Mouse (Mus musculus) mouse trophoblast stem cell (cell line): ENCODE data around the gene Gas2.

Experiments used
- in situ Hi-C, 2 experiments: fragments of 300-500 bp; cut with MseI, MboI; formaldehyde crosslinking; loops; 2 replicates in 1 of 2; 3 replicates in 1 of 2; pipeline ENCODE4 v1.15.1; 2025

The Gas2 gene

DNA sequence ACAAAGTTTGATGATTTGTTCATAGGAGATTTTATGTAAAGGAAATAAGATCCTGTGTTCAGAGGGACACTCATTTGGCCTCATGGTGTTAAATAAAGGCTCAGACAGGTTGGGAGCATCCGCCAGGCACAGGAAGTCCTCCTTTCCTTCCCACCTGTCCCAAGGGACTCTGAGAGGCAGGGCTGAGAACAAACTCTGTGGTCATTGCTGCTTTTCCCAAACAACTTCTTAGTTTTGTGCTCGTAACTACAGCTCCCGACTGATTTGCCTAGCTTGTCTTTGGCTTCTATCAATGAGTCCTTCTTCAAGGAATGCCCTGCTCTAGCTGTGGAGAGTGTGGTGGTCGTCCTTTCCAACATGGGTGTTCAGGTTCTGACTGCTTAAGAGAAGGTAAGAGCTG is 18.3 kb downstream of the Gas2 start:
- in situ Hi-C loops: no loop called here

DNA sequence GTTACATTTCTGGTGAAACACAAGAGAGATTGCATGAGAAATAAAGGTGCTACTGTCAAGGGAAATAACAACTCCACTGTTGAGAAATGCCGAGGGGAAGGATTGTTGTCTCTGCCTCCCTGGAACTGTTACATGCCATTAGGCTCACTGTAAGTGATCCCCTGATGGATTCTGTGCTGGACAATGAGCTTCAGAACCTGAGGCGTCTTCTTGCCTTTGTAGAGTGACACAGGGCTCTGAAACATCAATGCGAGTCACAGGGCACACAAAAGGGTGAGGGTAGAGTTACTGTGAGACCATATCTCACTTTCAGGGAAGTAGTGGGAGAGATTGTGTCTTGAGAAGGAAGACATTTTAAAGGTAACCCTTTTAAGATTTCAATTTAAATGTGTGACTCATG is 23.5 kb downstream of the Gas2 start:
- in situ Hi-C loops: no loop called here

DNA sequence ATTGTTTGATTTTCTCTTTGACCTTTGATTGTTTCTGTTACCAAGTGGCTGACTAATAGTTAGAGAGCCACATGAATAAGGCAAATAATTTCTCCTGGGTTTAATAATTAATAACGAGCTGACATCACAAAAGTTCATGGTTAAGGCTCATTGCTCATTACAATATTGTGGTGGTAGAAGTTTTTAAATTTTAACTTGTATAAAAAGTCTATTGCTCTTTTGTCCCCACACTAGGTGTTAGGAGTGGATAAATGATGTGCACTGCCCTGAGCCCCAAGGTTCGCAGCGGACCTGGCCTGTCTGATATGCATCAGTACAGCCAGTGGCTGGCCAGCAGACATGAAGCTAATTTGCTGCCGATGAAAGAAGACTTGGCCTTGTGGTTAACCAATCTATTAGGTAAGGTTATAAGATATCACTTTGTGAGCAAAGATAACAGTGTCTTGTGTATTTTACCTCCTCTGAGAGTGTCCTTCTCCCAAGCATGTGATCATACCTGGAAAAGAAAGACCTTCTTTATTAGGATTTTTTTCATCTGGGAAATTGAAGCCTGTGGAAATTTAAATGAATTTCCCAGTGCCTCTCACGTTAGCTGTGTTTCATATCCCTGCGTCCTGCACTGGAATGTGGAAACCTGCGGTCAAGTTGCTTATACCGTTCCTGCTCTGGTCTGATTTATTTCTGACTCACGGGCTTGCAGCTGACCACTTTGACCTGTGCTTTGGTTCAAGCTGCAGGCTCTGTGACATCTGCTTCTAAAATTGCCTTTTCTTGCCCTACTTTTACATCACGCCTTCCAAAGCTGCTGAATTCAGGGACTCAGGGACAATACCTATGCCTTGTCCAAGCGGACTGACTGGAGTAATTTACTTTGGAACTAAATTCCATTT is 26.1 kb downstream of the Gas2 start:
- in situ Hi-C loops: no loop called here

DNA sequence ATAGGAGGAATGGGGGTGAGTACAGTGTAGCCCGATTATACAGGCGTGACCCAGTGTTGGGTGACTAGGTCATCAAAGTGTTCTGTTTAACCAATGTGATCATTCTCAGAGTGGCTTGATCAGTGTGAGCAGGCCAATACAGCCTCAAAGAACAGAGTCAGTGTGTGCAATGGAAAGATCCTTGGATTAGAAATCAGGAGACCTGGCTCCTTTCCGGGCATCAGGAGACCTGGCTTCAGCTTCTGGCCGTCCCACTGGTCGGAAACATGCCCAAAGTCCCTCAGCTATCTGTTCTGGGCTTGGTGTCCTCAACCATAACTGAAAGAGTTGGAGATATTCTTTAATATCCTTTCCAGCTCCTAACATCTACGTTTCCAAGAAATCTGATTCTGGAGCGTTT is 27.8 kb downstream of the Gas2 start:
- in situ Hi-C loops: no loop called here

GRCm38 (mm10) chr7:51892224-51892965 is 30.6 kb downstream of the Gas2 start:
- in situ Hi-C loops: no loop called here

DNA sequence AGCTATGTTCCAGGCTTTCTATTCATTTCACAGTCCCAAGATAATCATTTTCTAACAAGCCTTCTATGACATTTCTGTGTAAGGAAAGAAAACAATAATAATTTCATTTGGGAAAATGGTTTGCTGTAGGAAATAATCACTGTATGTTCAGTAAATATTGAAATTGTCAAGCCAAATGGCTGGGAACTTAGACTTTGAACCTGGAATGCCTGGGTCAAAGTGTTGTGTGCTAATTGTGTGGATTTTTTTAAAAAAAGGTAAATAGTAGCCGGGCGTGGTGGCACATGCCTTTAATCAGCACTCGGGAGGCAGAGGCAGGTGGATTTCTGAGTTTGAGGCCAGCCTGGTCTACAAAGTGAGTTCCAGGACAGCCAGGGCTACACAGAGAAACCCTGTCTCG is 31.2 kb downstream of the Gas2 start:
- in situ Hi-C loops: no loop called here

DNA sequence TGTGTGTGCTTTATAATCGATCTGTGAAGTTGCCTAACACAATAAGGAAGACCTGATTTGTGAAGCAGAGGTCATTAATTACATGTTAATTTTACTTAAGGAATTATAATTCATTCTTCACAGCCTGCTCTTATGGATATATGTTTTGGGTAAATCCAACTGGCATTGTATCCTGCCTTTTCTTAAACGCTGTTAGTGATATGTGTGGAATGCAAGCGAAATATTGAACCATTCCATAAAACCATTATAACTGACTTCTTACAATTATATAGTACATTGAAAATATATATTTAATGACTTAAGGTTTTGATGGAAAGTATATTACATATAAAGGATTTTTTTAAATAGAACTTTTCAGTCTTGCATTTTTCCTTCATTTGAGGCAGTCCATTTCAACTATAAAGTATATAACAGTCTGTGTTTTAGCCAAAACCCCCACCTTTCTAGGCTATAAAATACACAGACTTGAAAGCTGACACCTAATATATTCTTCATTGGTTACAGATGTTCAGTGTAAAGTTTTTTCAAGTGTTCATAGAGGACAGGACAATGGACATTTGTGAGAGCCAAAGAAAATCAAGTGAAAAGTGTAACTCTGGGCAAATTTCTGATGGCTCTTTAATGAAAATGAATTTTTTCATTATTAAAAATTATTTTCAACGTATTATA is 32.5 kb downstream of the Gas2 start:
- in situ Hi-C loops: no loop called here

GRCm38 (mm10) chr7:51894939-51895338 is 33.1 kb downstream of the Gas2 start:
- in situ Hi-C loops: no loop called here

- in situ Hi-C loops: no loop called here
Measured at GRCm38 (mm10) chr7:51899066-51899465, 37.3 kb downstream of the Gas2 start.

- in situ Hi-C loops: no loop called here
Measured at GRCm38 (mm10) chr7:51913292-51914050, 51.7 kb downstream of the Gas2 start.

GRCm38 (mm10) chr7:51914132-51914531 is 52.3 kb downstream of the Gas2 start:
- in situ Hi-C loops: no loop called here

DNA sequence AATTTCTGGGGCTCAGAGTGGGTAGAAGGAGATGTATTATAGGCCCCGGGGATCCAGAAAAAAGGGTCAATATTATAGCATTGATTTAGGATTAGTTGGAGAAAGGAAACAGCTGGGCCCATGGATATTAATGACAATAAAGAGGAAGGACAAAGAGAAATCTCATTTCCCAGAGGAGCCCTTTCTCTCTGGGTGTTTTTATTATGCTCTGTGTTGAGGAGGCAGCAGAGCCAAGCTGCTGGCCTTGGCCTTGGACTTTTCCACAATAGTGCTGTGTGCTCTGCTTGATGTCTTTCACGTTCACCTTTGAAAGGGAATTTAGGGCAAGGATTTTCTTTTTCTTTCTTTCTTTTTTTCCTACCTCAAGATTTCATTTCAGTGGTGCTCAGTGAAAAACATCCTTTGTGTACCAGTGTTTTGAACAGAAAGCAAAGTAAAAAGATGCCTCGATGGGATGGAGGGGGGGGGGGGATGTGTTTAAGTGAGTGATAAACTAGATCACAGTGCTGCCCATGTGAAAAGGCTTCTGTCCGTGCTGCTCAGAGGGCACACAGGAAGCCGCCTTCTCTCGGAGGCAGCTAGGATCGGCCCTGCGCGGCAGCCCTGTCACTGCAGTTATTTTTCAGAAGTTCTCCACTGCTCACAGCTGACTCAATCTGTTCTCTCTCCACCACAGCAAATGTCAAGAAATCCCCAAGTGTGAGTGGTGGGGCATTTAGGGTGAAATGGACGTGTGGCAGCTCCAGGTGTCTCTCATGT is 67.1 kb downstream of the Gas2 start:
- in situ Hi-C loops: no loop called here

DNA sequence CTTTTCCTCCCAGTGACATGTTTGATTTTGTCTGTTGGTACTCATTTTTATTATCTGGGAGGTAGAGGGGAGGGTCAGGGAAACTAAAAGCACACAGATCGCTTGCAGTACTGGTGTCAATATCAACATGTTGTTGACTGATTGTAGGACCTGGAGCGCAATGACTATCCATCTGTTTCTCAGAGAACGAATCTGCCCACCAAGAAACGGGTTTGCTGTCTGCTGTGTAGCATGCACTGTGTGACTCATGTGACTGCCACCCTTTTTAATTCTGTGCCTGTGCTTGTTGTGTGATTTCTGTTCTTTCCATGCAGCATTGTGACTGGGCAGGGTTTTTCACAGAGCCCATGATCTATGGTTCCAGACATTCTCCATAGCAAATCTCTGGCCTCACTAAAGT is 69.4 kb downstream of the Gas2 start:
- in situ Hi-C loops: no loop called here

GRCm38 (mm10) chr7:51937337-51937736 is 75.5 kb downstream of the Gas2 start:
- in situ Hi-C loops: no loop called here

GRCm38 (mm10) chr7:51940461-51940860 is 78.6 kb downstream of the Gas2 start:
- in situ Hi-C loops: no loop called here

DNA sequence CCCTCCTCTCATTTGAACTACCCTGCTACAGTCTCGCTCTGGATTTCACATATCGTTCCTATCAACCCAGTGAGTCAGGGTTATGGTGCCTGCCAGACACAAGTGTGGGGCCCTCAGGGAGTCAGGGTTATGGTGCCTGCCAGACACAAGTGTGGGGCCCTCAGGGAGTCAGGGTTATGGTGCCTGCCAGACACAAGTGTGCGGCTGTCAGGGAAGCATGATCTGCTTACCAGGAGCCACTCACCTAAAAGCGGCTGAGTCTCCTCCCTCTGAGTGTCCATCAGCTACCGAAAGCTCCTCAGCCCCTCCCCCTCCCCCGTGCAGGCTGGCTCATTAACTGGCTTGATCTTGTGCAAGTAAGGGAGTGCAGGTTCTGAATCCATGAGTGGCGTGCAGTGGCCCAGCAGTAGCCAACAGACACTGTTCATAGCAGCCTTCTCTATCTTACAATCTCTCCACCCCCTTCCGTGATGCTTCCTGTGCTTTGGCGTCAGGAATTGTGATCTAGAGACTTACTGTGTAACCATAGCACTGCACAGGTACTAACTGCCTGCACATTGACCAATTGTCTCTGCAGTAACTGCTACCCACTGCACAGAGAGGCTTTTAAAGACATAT is 93.7 kb downstream of the Gas2 start:
- in situ Hi-C loops: no loop called here

DNA sequence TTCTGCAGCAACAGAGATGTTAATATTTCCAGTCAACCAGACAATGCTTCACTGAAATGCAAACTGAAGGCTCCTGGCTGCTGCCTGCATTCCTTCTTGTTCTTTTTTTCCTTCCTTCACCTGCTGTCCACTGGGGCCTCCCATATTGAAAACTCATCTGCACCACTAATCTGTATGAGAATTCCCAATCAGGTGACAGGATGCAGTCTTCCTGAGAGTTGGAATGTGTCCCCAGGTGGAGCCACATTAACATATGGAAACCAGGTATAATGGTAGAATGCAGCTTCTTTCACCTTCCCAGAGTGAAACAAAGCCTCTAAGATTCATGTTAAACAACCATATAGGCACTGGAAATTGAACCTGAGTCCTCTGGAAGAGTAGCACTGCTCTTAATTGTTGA is 96.0 kb downstream of the Gas2 start:
- in situ Hi-C loops: no loop called here

DNA sequence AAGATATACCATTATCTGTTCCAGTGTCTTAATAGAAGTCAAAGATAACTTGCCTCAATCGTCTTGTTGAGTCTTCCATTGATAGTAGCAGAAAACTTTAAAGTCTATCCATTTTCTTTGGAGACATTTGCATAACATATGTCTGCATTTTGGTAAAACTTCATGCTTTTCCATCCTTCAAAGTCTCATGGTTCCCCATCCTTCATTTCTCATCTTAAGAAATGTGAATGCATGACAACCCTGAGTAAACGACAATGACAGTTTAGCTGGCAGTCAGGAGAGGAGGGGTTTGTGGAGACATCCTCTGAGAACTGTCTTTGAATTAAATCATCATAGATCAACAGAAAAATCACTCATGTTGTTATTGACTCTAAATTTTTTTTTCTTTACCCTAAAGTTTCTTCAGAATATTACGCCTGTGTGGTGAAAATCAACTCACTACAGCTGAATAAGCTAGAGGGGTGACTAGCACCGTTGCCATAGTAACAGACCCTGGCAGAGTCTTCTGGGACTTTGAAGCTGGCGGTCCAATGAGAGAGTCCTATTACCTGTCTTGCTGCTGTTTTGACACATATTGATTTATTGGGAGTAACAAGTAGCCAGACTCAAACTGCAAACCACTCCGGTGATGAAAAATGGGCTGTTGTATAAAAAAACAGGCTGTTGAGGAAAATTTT is 99.0 kb downstream of the Gas2 start:
- in situ Hi-C loops: no loop called here

DNA sequence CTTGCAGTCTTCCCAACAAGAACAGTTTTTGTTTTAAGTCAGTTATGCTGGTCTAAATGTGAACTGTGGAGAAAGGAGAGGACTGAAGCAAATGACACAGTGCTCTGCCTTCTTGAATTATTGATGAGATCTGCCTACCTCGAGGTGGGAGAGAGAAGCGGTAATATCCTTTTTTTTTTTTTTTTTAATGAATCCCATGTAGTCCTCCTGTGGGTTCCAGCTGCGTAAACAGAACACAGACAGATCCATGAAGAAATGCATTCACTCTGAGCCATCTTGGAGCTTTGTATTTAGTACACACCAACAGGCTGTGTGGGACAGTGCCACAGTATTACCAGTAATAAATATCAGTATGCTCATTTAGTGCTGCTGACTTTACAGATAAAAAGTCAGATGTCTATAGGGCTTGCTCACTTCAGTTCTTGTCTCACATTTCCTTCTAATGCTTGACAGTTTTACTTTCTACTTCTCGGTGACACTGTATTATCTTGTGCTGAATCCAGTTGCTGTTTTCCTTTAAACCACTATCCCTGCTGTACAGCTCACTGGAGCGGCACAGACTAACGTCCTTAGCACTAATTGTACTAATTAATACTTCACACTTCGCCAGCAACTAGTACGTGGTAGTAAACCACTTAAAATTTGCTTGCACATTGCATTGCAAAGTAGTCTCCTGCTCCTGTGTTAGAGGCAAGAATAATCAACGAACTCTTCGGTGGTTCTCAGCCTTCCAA is 100.6 kb downstream of the Gas2 start:
- in situ Hi-C loops: no loop called here
